Mouse (Mus musculus) ES-Bruce4 (cell line): ENCODE results near the gene Cdpf1. TPM values are rescaled to one million over a fixed set of nuclear protein-coding genes. Genes with fewer than 3 reads are reported as not detected.

ENCODE experiments used
- H3K27ac ChIP-seq: 2 replicates; pipeline ENCODE4 v1.5.1; 2012; ENCODE audit warnings: low read length, inconsistent platforms; ENCODE audit not compliant: insufficient read depth
- H3K27me3 ChIP-seq: 2 replicates; pipeline ENCODE4 v1.6.1; 2012; ENCODE audit warnings: mild to moderate bottlenecking, low read length, inconsistent platforms; ENCODE audit not compliant: control insufficient read depth, poor library complexity, insufficient read depth, severe bottlenecking
- H3K36me3 ChIP-seq: 2 replicates; pipeline ENCODE4 v1.6.1; 2012; ENCODE audit warnings: inconsistent platforms, mild to moderate bottlenecking, low read length, moderate library complexity; ENCODE audit not compliant: control insufficient read depth, poor library complexity, insufficient read depth, severe bottlenecking
- H3K4me1 ChIP-seq: one replicate; pipeline ENCODE4 v1.8.1; 2011; ENCODE audit warnings: low read length; ENCODE audit not compliant: control insufficient read depth, insufficient read depth
- H3K4me3 ChIP-seq: 2 replicates; pipeline ENCODE4 v1.5.1; 2011; ENCODE audit warnings: low read depth, mild to moderate bottlenecking, low read length
- H3K9ac ChIP-seq: 2 replicates; pipeline ENCODE4 v1.6.1; 2012; ENCODE audit warnings: low read depth, mild to moderate bottlenecking, inconsistent platforms; ENCODE audit not compliant: poor library complexity, severe bottlenecking
- H3K9me3 ChIP-seq: replicated peaks from 2 replicates; pipeline ENCODE4 v1.6.1; 2012; ENCODE audit warnings: mild to moderate bottlenecking, low read length, inconsistent platforms; ENCODE audit not compliant: control insufficient read depth, poor library complexity, insufficient read depth, severe bottlenecking
- CTCF ChIP-seq: IDR thresholded peaks from one replicate; pipeline ENCODE4 v1.8.1; 2011; ENCODE audit warnings: low read depth, low read length
- EP300 ChIP-seq: IDR thresholded peaks from 2 replicates; pipeline ENCODE4 v1.6.1; 2011; ENCODE audit warnings: low read depth, low read length; ENCODE audit not compliant: insufficient read depth
- POLR2A ChIP-seq: IDR thresholded peaks from one replicate; pipeline ENCODE4 v1.8.1; 2011; ENCODE audit warnings: low read length; ENCODE audit not compliant: insufficient read depth
- polyA plus RNA-seq: library from polyadenylated mRNA; stranded (reverse); fragments of >200 nt; gene quantifications from 2 replicates; pipeline ENCODE4 v1.2.4, GENCODE M21; 2011; ENCODE audit warnings: low read depth; ENCODE audit not compliant: missing spikeins, insufficient read depth, insufficient read length

The Cdpf1 gene
- 18.1 and 19.9 TPM in 2 replicates for polyA plus RNA-seq

DNA sequence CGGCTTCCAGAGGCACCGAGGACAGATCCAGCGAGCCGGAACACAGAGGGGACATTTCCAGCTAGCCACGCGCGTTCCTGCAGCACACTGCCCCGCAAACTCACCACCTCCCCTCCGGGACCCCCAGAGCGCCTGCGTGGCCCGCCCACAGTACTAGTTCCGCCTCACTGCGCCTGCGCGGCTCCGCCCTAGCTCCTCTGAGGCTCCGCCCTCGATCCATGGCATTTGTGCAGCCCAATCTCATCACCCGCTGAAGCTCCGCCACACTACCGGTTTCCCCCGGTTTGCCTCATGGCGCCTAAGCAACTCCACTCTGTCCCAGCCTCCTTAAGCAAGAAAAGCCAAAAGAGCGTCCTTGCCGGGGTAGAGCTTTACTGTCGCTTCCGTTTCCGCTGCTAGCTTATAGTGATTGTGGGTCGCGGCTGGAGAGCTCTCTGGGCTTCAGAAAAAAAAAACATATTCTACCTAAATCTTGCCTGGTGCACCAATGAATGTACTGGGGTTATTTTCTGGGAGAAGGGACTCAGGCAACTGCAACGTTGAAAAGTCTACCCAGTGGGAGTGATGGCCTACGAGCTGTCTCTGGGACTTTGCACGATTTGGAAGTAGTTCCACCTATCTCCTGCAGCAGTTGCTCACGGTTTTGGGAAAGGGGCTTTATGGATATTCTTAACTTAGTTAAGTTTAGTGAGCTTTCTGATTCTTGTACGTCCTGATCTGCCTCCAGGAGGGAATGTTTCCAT is at the start of gene Cdpf1:
Gene Cdpf1 (minus strand): TSS at position 163 of the 743 bp plus-strand sequence.
- Histone ChIP-seq H3K9me3 (no peaks in the 10 kb centered on the region), H3K27ac (peak within 1 kb of the TSS; percentile 13), H3K36me3 (no peaks in the 10 kb centered on the region), H3K9ac (peak within 1 kb of the TSS; percentile 71), H3K4me1 (no peaks in the 10 kb centered on the region), H3K27me3 (no peaks in the 10 kb centered on the region), H3K4me3 (peak within 1 kb of the TSS; percentile 83)
- TF ChIP-seq EP300: peak; percentile 10; the same call in 1 of the 2 replicates
- TF ChIP-seq CTCF: no peak
- peak; percentile 89 for TF ChIP-seq POLR2A

DNA sequence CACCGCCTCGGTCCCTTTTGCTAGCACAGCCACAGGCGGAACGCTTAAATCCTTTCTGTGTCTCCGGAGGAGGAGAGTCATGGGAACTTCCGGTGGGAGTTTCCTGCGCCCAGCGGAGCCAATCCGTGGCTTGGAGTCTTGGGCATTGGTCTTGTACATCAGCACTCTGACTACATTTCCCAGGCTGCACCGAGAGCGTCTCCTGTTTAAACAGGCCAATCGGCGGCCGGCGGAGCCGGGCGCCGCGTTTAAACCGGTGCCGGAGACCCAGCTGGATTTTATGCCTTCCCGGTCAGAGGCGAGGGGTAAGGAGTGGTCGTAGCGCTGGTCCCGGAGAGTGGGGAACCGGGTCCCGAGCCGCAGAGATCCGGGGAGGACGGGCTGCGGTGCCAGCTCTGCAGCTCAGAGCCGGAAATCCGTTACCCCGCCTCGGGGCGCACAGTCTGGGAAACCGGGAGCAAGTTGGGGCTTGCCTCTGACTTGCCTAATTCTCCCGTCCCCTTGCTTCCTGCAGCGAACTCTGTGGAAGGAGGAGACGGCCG is 48.1 kb upstream of the Cdpf1 start, which contains the start of gene Gtse1:
Gene Gtse1 (plus strand): TSS at position 256 of the 542 bp plus-strand sequence.
- peak within 1 kb of the TSS; percentile 89 for H3K27ac ChIP-seq
- peak; percentile 38 for TF ChIP-seq POLR2A
- TF ChIP-seq EP300: peak; percentile 78; the same call in 1 of the 2 replicates
- TF ChIP-seq CTCF: no peak

DNA sequence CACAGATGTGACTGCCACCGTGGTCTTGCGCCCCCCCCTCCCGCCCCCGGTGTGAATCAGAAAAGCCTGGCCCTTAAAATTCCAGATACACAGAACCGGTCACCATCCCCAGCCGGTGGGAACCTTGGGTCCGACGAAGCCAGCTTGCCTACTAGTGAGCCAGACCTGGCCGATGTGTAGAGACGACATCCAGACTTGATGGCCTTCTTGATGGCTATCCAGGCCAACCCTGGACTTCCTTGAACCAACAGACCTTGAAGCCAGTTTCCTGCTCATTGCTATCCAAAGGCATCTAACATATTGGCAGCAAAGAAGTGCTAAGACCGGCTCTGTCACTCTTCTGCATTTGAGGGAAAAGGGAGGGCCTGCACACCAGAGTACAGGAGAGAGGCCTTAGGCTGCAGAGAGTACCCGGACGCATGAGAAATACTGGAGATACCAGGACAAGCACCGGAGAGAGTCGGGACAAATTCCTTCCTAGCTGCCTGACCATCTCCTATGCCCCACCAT is 47.5 kb upstream of the Cdpf1 start:
- Histone ChIP-seq H3K9ac (peak overlapping the region; percentile 84), H3K27ac (peak overlapping the region; percentile 18), H3K4me1 (no peaks in the 10 kb centered on the region), H3K36me3 (peaks cover 36% of the 10 kb centered on the region), H3K27me3 (no peaks in the 10 kb centered on the region), H3K4me3 (peak overlapping the region; percentile 97), H3K9me3 (no peaks in the 10 kb centered on the region)
- no peak for TF ChIP-seq EP300
- peak; percentile 21 for TF ChIP-seq POLR2A

More for the DNA sequence above, 48.1 kb upstream of the Cdpf1 start, which contains the start of gene Gtse1:
- Histone ChIP-seq H3K9ac (peak within 1 kb of the TSS; percentile 84), H3K9me3 (no peaks in the 10 kb centered on the region), H3K4me3 (peak within 1 kb of the TSS; percentile 99), H3K36me3 (peaks cover 41% of the 10 kb centered on the region), H3K4me1 (no peaks in the 10 kb centered on the region), H3K27me3 (no peaks in the 10 kb centered on the region)

DNA sequence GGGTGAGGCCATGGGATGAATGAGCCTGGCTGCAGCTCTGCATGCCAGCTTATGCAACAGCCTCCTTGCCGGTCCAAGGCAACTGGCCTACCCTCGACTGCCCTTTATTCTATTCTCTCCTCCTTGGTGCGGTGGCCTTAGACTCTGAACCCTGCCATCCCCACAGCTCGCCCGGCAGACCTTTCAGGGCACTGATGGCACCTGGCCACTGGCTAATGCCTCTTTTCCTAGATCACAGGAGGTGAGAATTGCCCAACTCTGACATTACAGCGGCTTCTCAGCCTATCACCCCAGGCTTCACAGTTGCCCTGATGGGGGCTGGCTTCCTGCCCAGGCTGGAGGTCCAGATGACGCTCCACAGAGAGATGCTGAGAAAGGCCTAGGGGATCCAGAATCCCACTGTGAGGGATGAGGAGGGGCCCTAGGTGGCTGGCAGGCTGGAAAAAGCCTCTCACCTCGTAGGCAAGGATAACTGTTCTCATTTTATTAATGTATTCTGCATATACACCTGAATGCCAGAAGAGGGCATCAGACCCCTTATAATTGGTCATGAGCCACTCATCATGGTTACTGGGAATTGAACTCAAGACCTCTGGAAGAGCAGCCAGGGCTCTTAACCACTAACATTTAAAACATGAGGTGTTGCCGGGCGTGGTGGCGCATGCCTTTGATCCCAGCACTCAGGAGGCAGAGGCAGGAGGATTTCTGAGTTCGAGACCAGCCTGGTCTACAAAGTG is 40.3 kb upstream of the Cdpf1 start:
- no peaks in the 10 kb centered on the region for H3K36me3 ChIP-seq
- H3K27ac ChIP-seq: no peak overlapping the region
- TF ChIP-seq EP300 (no peak), CTCF (no peak), POLR2A (no peak)
- H3K4me3 ChIP-seq: no peak overlapping the region
- H3K9ac ChIP-seq: no peak overlapping the region
- H3K27me3 ChIP-seq: no peaks in the 10 kb centered on the region
- no peaks in the 10 kb centered on the region for H3K9me3 ChIP-seq
- no peaks in the 10 kb centered on the region for H3K4me1 ChIP-seq

DNA sequence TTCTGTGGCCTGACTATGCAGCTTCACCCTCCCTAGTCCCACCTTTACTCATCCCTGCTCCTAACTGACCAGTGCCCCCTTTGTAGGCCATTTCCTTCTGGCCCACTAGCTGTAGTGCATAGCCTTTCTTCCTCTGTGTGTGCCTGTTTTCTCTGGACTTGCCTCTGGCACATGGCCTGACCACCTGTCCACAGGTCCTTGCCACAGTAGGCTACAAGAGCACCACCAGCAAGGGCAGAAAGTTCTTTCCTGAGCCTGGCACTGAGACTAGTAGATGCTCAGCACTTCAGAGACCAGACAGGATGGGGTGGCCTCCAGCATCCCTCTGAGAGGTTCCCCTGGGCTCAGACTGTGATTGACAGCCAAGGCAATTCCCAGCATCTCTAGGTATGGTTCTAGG is 33.6 kb upstream of the Cdpf1 start:
- Histone ChIP-seq H3K9me3 (no peaks in the 10 kb centered on the region), H3K27ac (no peak overlapping the region), H3K36me3 (no peaks in the 10 kb centered on the region), H3K9ac (no peak overlapping the region), H3K4me3 (no peak overlapping the region), H3K4me1 (peaks cover 2% of the 10 kb centered on the region), H3K27me3 (no peaks in the 10 kb centered on the region)
- TF ChIP-seq CTCF: no peak
- TF ChIP-seq POLR2A: no peak
- TF ChIP-seq EP300: no peak
